Mouse (Mus musculus) testis, adult 2 months (tissue): ENCODE data around the gene Gnpnat1.

Experiments used
- CTCF ChIP-seq: fragments of 200-500 bp; IDR thresholded peaks from 2 replicates; pipeline ENCODE4 v1.5.1; 2012; ENCODE audit warnings: low read depth, mild to moderate bottlenecking, inconsistent platforms, low read length, moderate library complexity; ENCODE audit not compliant: control insufficient read depth, insufficient read depth, insufficient replicate concordance
- POLR2A ChIP-seq: fragments of 200-500 bp; IDR thresholded peaks from 2 replicates; pipeline ENCODE4 v1.6.1; 2012; ENCODE audit warnings: low read depth, mild to moderate bottlenecking, inconsistent platforms, low read length, moderate library complexity; ENCODE audit not compliant: control insufficient read depth

GRCm38 (mm10) chr14:45388345-45389181, 16.1 kb downstream of the Gnpnat1 start:
- TF ChIP-seq CTCF (no peak), POLR2A (peak; percentile 68)
